Mouse (Mus musculus) adrenal gland, adult 2 months (tissue): ENCODE results near the gene C2cd4a. TPM values are rescaled to one million over a fixed set of nuclear protein-coding genes. Genes with fewer than 3 reads are reported as not detected.

Experiments
- DNase-seq: peaks from one replicate; pipeline ENCODE4 v3.0.0; 2021
- long read RNA-seq: library from polyadenylated mRNA; stranded (forward); transcript quantifications from one replicate; pipeline ENCODE4 v2.0.0, GENCODE M21; 2021
- polyA plus RNA-seq: library from polyadenylated mRNA; depleted of rRNA; stranded (reverse); fragments of >200 nt; gene quantifications from 2 replicates; pipeline ENCODE4 v1.2.3, GENCODE M21; 2012; rRNA removed
- total RNA-seq, 2 experiments: library from RNA; stranded (reverse); gene quantifications; 2 replicates each; pipeline ENCODE4 v1.2.3; 2021

Gene C2cd4a
- total RNA-seq, result not detected
- 2.0 and 3.2 TPM in 2 replicates for polyA plus RNA-seq
- long read RNA-seq, result 0 reads

- peak; percentile 45 for DNase-seq
Observed at GRCm38 (mm10) chr9:67832046-67832605, at the start of gene C2cd4a. Gene C2cd4a (minus strand): TSS chr9:67832330.

- no peak for DNase-seq
Observed at GRCm38 (mm10) chr9:67878197-67878769, 46.2 kb upstream of the C2cd4a start.

GRCm38 (mm10) chr9:67877081-67877718 lies 45.1 kb upstream of the C2cd4a start:
- peak; percentile 62 for DNase-seq

- DNase-seq, result peak; percentile 42
Observed at GRCm38 (mm10) chr9:67875337-67875736, 43.2 kb upstream of the C2cd4a start.

GRCm38 (mm10) chr9:67874522-67875222 lies 42.5 kb upstream of the C2cd4a start:
- no peak for DNase-seq

GRCm38 (mm10) chr9:67869691-67870450 lies 37.7 kb upstream of the C2cd4a start:
- peak; percentile 64 for DNase-seq

GRCm38 (mm10) chr9:67867411-67867810 lies 35.3 kb upstream of the C2cd4a start:
- DNase-seq, result peak; percentile 57

- no peak for DNase-seq
Observed at GRCm38 (mm10) chr9:67865411-67865810, 33.3 kb upstream of the C2cd4a start.

- DNase-seq, result peak; percentile 65
Observed at GRCm38 (mm10) chr9:67864011-67864410, 31.9 kb upstream of the C2cd4a start.

- no peak for DNase-seq
Observed at GRCm38 (mm10) chr9:67863332-67863731, 31.2 kb upstream of the C2cd4a start.

GRCm38 (mm10) chr9:67860273-67860672 lies 28.1 kb upstream of the C2cd4a start:
- no peak for DNase-seq

- no peak for DNase-seq
Observed at GRCm38 (mm10) chr9:67851150-67851549, 19.0 kb upstream of the C2cd4a start.

GRCm38 (mm10) chr9:67849846-67850245 lies 17.7 kb upstream of the C2cd4a start:
- DNase-seq, result no peak

GRCm38 (mm10) chr9:67849397-67849796 lies 17.3 kb upstream of the C2cd4a start:
- no peak for DNase-seq

- peak; percentile 34 for DNase-seq
Observed at GRCm38 (mm10) chr9:67847606-67848005, 15.5 kb upstream of the C2cd4a start.

GRCm38 (mm10) chr9:67846089-67846488 lies 14.0 kb upstream of the C2cd4a start:
- DNase-seq, result no peak

GRCm38 (mm10) chr9:67845648-67846047 lies 13.5 kb upstream of the C2cd4a start:
- DNase-seq, result no peak

GRCm38 (mm10) chr9:67845012-67845411 lies 12.9 kb upstream of the C2cd4a start:
- DNase-seq, result no peak

GRCm38 (mm10) chr9:67842797-67843196 lies 10.7 kb upstream of the C2cd4a start:
- peak; percentile 54 for DNase-seq

- peak; percentile 90 for DNase-seq
Observed at GRCm38 (mm10) chr9:67839981-67840859, 8.1 kb upstream of the C2cd4a start, which contains the start of gene Vps13c. Gene Vps13c (plus strand): TSS chr9:67840396.

- DNase-seq, result no peak
Observed at GRCm38 (mm10) chr9:67837311-67837710, 5.2 kb upstream of the C2cd4a start.
